Mouse (Mus musculus) thymus, postnatal 10 days (tissue): ENCODE measurements around the gene Nol9.
A peak's percentile ranks its signal among the peaks of the same experiment; 100 is the strongest.

ENCODE experiments used
- DNase-seq, 2 experiments: peaks; one replicate each; pipeline ENCODE4 v3.0.0; 2021; ENCODE audit warnings: low spot score in 2 of 2

The Nol9 gene

GRCm38 (mm10) chr4:152038985-152039830, at the start of gene Nol9:
TSS of gene Nol9 (plus strand) at chr4:152039321.
- DNase-seq = peak; percentile 84 to 97

- DNase-seq = no peak
Observed at GRCm38 (mm10) chr4:151992091-151992490, 47.0 kb upstream of the Nol9 start.

GRCm38 (mm10) chr4:151993035-151993434, 46.1 kb upstream of the Nol9 start:
- DNase-seq = no peak

GRCm38 (mm10) chr4:151994228-151995171, 44.6 kb upstream of the Nol9 start:
- DNase-seq = peak; percentile 25 to 38

GRCm38 (mm10) chr4:151995371-151996172, 43.5 kb upstream of the Nol9 start:
- DNase-seq = peak in 1 of 2 experiments; percentile 47

GRCm38 (mm10) chr4:151996173-151996950, 42.8 kb upstream of the Nol9 start, which contains the start of gene Phf13:
TSS of gene Phf13 (minus strand) at chr4:151996258.
- DNase-seq = peak; percentile 98

GRCm38 (mm10) chr4:151996951-151997222, 42.2 kb upstream of the Nol9 start:
- DNase-seq = no peak

GRCm38 (mm10) chr4:151997701-151998100, 41.4 kb upstream of the Nol9 start:
- no peak for DNase-seq

- no peak for DNase-seq
Observed at GRCm38 (mm10) chr4:151999481-151999880, 39.6 kb upstream of the Nol9 start.

- no peak for DNase-seq
Observed at GRCm38 (mm10) chr4:152000906-152001305, 38.2 kb upstream of the Nol9 start.

- no peak for DNase-seq
Observed at GRCm38 (mm10) chr4:152001335-152001734, 37.8 kb upstream of the Nol9 start.

GRCm38 (mm10) chr4:152002063-152002462, 37.1 kb upstream of the Nol9 start:
- DNase-seq = no peak

GRCm38 (mm10) chr4:152006137-152006536, 33.0 kb upstream of the Nol9 start:
- DNase-seq = no peak

- no peak for DNase-seq
Observed at GRCm38 (mm10) chr4:152006812-152007211, 32.3 kb upstream of the Nol9 start.

- no peak for DNase-seq
Observed at GRCm38 (mm10) chr4:152007481-152008147, 31.5 kb upstream of the Nol9 start.

- no peak for DNase-seq
Observed at GRCm38 (mm10) chr4:152008148-152008500, 31.0 kb upstream of the Nol9 start.

GRCm38 (mm10) chr4:152008622-152009075, 30.5 kb upstream of the Nol9 start, which contains the start of gene Klhl21:
TSS of gene Klhl21 (plus strand) at chr4:152008803.
- DNase-seq = peak; percentile 79 to 82

- peak; percentile 39 to 46 for DNase-seq
Observed at GRCm38 (mm10) chr4:152009076-152010051, 29.8 kb upstream of the Nol9 start.

- DNase-seq = no peak
Observed at GRCm38 (mm10) chr4:152010091-152010706, 28.9 kb upstream of the Nol9 start.
